Mouse (Mus musculus): Measurements from ENCODE around the gene Il12rb1.

DNA sequence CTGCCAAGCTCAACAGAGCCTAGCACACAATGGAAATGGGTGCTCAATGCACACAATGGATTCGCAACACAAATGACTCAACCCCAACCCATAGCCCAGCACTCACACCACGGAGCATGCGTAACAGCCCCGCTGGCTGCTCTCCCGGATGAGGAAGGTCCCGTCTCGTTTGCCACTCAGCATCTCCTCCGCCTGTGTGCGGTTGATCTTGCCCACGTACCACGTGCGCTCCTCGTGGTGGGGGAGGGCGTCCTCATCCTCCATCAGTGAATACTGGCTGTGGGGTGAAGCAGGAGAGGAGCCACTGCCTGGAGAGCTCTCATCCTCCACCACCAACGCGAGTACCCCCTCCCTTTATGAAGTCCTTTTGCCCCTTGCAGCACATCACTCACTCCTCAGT lies 39.3 kb upstream of the Il12rb1 start:
- TF ChIP-seq CTCF (IDR thresholded peaks at IDR 0.05; ENCODE audit: low read depth, low read length) (no peak), POLR2A (IDR thresholded peaks at IDR 0.05; ENCODE audit: borderline replicate concordance, low read depth, low read length) (no peak)
